Mouse (Mus musculus) embryonic facial prominence, embryonic 11.5 days (tissue): Measurements from ENCODE around the gene Uqcc2. TPM values are rescaled to one million over a fixed set of nuclear protein-coding genes. Genes with fewer than 3 reads are reported as not detected.

Source experiments
- ATAC-seq: fragments of 200-750 bp; cut with Nextera tagmentation; replicated peaks from 2 replicates; pipeline ENCODE4 v1.8.0; 2017; ENCODE audit warnings: low read depth; ENCODE audit not compliant: insufficient number of reproducible peaks, low FRiP score, low TSS enrichment
- DNase-seq: peaks from one replicate; pipeline ENCODE4 v3.0.0-alpha.2; 2015; ENCODE audit warnings: low spot score
- H3K27ac ChIP-seq: fragments of 300-500 bp; sonication (generic); replicated peaks from 2 replicates; pipeline ENCODE4 v1.5.1; 2014; ENCODE audit warnings: mild to moderate bottlenecking, low read depth, low read length, control low read depth
- H3K27me3 ChIP-seq: fragments of 300-500 bp; sonication (generic); 2 replicates; pipeline ENCODE4 v1.6.1; 2014; ENCODE audit warnings: mild to moderate bottlenecking, low read length, moderate library complexity, mixed read lengths; ENCODE audit not compliant: control insufficient read depth, insufficient read depth
- H3K36me3 ChIP-seq: fragments of 300-500 bp; sonication (generic); replicated peaks from 2 replicates; pipeline ENCODE4 v1.6.1; 2014; ENCODE audit warnings: low read depth, mild to moderate bottlenecking, low read length, moderate library complexity, mixed read lengths; ENCODE audit not compliant: control insufficient read depth, insufficient read depth
- H3K4me1 ChIP-seq: fragments of 300-500 bp; sonication (generic); 2 replicates; pipeline ENCODE4 v1.6.1; 2014; ENCODE audit warnings: low read length, mixed read lengths; ENCODE audit not compliant: control insufficient read depth, insufficient read depth
- H3K4me2 ChIP-seq: fragments of 300-500 bp; sonication (generic); 2 replicates; pipeline ENCODE4 v1.6.1; 2014; ENCODE audit warnings: low read depth, mild to moderate bottlenecking, control low read depth, low read length, moderate library complexity
- H3K4me3 ChIP-seq: fragments of 300-500 bp; sonication (generic); 2 replicates; pipeline ENCODE4 v1.5.1; 2014; ENCODE audit warnings: low read depth, low read length, control low read depth
- H3K9ac ChIP-seq: fragments of 300-500 bp; sonication (generic); replicated peaks from 2 replicates; pipeline ENCODE4 v1.6.1; 2014; ENCODE audit warnings: mild to moderate bottlenecking, control low read depth, low read length
- H3K9me3 ChIP-seq: fragments of 300-500 bp; sonication (generic); replicated peaks from 2 replicates; pipeline ENCODE4 v1.6.1; 2016; ENCODE audit warnings: mild to moderate bottlenecking, low read length, inconsistent platforms, mixed read lengths; ENCODE audit not compliant: control insufficient read depth
- WGBS: fragments of 180-500 bp; shearing (Covaris S2); extraction: QIAGEN DNeasy Blood & Tissue Kit; methylation state at CpG from one replicate; pipeline ENCODE4 v1.1.7; 2014; 5-methylcytosine and 5-hydroxymethylcytosine counted together
- polyA plus RNA-seq: library from polyadenylated mRNA; unstranded; fragments of >200 nt; fragmentation: Nextera tagmentation; extraction: Ambion mirVana; gene quantifications from 2 replicates; pipeline ENCODE4 v1.2.1, GENCODE M21; 2014

Uqcc2 gene
- polyA plus RNA-seq, 1 experiment from 2014 or later: 339 TPM

DNA sequence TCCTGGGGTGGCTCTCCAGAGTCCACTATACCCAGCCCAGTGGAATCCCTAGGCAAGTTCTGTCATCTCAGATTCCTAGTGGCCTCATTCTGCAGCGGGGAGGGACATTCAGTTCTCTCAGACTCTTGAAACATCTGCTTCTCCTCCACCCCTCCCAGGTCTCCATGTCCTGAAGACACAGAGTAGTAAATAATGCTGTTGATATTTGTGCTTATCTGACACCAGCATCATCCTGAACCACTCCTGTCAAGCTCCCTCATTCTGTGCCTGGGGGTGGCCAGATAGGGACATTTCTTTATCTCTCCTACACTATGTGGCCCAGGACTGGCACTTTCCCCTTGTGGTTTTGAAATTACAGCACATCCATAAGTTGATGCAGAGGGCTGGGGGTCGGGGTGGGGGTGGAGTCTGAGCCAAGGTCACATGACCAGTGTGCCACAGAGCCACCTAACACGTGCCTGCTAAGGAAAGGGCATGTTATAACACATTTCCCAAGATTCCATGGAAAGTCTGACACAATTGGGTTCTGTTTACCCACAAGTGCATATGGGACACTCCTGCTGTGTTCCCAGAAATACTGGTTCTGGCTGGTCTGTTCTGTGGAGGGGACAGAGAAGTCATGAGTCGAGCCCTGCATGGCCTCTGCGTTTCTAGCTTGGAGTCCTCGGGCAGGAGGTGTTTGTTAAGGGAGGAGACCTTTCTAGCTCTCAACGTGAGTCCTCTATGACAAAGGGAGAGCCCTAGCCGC lies 19.4 kb upstream of the Uqcc2 start:
- no peaks in the 10 kb centered on the region for H3K36me3 ChIP-seq
- H3K4me3 ChIP-seq: no peak overlapping the region
- no peaks in the 10 kb centered on the region for H3K27me3 ChIP-seq
- no peak overlapping the region for H3K9ac ChIP-seq
- H3K4me2 ChIP-seq: no peak overlapping the region
- DNase-seq (no peak), ATAC-seq (no peak)
- no peak overlapping the region for H3K27ac ChIP-seq
- H3K9me3 ChIP-seq: no peaks in the 10 kb centered on the region
- no peaks in the 10 kb centered on the region; the same call in 1 of the 2 replicates for H3K4me1 ChIP-seq
- WGBS: 67% methylated on average over 8 of the region's 8 CpGs

DNA sequence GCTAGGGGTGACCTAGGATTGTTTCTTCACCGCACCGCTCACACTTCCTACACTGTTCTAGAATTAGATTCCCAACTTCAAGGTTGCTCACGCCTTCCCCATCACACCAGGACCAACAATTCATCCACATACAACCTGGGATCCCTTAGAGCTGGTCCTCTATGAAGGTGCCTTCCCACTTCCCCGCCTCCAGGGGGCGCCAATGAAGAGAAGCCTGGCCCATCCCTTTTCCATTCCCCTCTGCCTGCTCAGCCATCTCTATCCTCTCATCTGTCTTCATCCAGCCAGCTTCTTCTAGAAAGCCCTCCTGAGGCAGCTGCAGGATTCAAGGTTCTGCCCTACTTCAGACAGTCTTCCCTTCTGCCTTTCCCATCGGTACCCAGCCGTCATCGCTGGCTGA lies 17.7 kb upstream of the Uqcc2 start:
- 65% methylated on average over 8 of the region's 8 CpGs for WGBS
- Histone ChIP-seq H3K27ac (no peak overlapping the region), H3K4me2 (no peak overlapping the region), H3K36me3 (no peaks in the 10 kb centered on the region), H3K4me3 (no peak overlapping the region), H3K9me3 (no peaks in the 10 kb centered on the region), H3K4me1 (no peaks in the 10 kb centered on the region; the same call in 1 of the 2 replicates), H3K9ac (no peak overlapping the region), H3K27me3 (no peaks in the 10 kb centered on the region)
- no peak for DNase-seq
- ATAC-seq: no peak

DNA sequence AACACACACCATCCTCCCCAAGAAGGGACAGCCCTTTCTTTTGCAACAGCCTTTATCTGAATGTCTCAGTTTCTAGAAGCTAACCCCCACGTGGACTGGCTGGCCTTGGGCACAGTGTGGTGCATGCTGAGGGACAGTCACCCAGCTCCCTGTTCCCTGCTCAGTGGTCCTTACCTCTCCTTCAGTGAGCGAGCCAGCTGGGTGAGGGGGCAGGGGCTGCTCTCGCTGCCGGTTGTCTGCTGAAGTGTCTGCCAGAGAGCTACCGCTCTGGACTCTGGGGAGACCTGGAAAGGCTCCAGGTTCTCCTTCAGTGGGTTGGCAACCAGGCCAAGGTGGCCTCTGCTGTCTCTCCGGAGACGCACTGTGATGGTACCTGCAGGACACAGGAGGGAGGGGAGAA lies 17.2 kb upstream of the Uqcc2 start:
- Histone ChIP-seq H3K9ac (no peak overlapping the region), H3K27ac (no peak overlapping the region), H3K4me1 (no peaks in the 10 kb centered on the region; the same call in 1 of the 2 replicates), H3K36me3 (no peaks in the 10 kb centered on the region), H3K4me2 (no peak overlapping the region), H3K4me3 (no peak overlapping the region), H3K27me3 (no peaks in the 10 kb centered on the region), H3K9me3 (no peaks in the 10 kb centered on the region)
- ATAC-seq: no peak
- DNase-seq: no peak
- WGBS: 69% methylated on average over 7 of the region's 7 CpGs

DNA sequence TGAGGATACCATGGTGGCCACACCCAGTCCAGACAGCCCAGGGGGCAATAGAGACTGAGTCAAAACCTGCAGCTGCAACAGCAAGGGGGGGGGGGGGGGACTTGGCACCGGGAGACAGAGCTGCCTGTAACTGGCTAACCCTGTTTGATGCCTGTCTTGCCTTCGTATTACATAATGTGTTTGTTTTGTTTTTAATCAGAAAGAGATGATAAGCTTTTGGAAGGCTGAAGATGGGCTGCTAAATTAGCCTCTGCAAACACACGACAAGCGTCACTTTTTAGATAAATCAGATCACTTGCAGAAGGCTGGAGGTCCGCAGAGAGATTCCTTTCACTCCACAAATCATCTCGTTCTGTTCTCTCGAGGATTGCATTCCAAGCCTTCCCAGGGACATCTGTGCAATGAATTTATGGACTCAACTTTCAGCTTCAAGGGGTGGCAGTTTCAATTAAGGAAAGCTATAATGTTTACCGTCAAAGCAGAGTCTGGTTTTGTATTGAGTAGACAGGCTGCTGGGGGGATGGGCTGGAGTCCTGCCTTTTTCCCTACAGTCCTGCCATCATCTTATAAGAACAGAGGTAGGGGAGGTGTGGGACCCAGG lies 12.7 kb upstream of the Uqcc2 start:
- no peak for ATAC-seq
- 29% methylated on average over 8 of the region's 8 CpGs for whole genome bisulfite sequencing
- no peaks in the 10 kb centered on the region; the same call in 1 of the 2 replicates for H3K4me1 ChIP-seq
- no peaks in the 10 kb centered on the region for H3K36me3 ChIP-seq
- peak; percentile 37 for DNase-seq
- no peak overlapping the region for H3K27ac ChIP-seq
- no peak overlapping the region for H3K4me3 ChIP-seq
- H3K9ac ChIP-seq: no peak overlapping the region
- no peak overlapping the region for H3K4me2 ChIP-seq
- H3K9me3 ChIP-seq: no peaks in the 10 kb centered on the region
- no peaks in the 10 kb centered on the region for H3K27me3 ChIP-seq

DNA sequence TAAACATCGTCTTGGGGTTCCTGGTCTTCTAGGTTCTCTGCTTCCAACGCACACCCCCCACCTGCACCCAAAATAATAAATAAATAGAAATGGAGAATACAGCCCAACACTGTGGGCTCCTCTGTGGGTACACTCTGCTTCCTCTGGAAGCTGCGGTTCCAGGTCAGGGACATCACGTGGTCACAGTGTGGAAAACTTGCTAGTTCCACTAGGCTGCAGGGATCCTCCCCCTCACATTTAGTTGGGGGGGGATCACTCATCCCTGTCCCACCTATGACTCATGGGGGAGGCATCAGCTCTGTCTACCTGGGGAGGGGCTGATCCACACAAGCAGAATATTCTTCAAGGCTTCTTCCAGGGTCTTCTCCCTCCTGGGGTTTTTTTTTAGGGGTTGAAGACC lies 10.4 kb upstream of the Uqcc2 start:
- WGBS: 73% methylated on average over 4 of the region's 4 CpGs
- no peaks in the 10 kb centered on the region for H3K36me3 ChIP-seq
- H3K4me3 ChIP-seq: no peak overlapping the region
- no peak overlapping the region for H3K4me2 ChIP-seq
- no peaks in the 10 kb centered on the region for H3K27me3 ChIP-seq
- DNase-seq: no peak
- H3K9me3 ChIP-seq: no peaks in the 10 kb centered on the region
- no peak for ATAC-seq
- H3K4me1 ChIP-seq: no peaks in the 10 kb centered on the region; the same call in 1 of the 2 replicates
- no peak overlapping the region for H3K27ac ChIP-seq
- no peak overlapping the region for H3K9ac ChIP-seq

DNA sequence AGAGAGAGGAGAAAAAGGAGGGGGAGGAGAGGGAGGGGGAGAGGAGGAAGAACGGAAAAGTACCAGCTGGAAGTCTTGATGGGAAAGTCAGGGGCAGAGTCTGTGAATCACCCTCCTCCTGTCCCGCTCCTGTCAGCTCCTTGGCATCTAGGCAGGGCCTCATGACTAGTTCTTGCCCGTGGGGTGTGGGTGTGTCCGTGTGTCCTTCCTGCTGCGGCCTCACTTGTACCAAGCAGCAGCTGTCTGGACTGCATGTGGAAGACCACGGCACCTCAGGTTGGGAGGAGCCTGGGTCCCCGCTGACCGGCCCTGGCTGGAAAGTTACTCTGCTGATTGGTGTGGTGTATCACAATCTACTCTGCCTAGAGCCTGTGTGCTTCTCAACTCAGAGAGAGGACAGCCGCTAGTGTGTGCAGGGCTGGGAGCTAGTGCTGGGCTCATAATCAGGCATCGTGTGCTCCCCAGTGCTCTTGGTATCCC lies 8.3 kb upstream of the Uqcc2 start:
- WGBS: 51% methylated on average over 10 of the region's 10 CpGs
- H3K4me2 ChIP-seq: no peak overlapping the region
- H3K9ac ChIP-seq: 0 out of 2 replicates have a peak overlapping the region, but pooled peaks have one; percentile 13
- ATAC-seq (no peak), DNase-seq (no peak)
- no peaks in the 10 kb centered on the region for H3K9me3 ChIP-seq
- no peaks in the 10 kb centered on the region; the same call in 1 of the 2 replicates for H3K4me1 ChIP-seq
- H3K4me3 ChIP-seq: no peak overlapping the region
- no peak overlapping the region for H3K27ac ChIP-seq
- no peaks in the 10 kb centered on the region for H3K36me3 ChIP-seq
- H3K27me3 ChIP-seq: no peaks in the 10 kb centered on the region

DNA sequence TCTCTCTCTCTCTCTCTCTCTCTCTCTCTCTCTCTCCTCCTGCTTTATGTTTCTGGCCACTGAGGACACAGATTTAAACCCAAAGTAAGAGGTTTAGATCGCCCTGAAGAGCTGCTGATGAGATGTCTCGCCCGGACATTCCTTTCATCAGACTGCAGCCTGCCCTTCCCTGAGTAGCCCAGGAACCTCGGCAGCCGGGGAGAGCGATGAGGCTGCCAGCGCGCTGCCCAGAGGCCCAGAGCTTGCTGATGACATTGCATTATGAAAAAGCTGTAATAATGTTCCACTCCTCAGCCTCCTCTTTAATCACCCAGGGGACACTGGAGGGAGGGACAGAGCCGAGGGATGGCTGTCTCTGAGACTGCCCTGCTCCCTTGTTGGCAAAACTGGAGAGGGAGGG lies 6.5 kb upstream of the Uqcc2 start:
- no peaks in the 10 kb centered on the region for H3K36me3 ChIP-seq
- H3K4me2 ChIP-seq: no peak overlapping the region
- no peak overlapping the region for H3K9ac ChIP-seq
- DNase-seq (no peak), ATAC-seq (no peak)
- no peaks in the 10 kb centered on the region for H3K9me3 ChIP-seq
- no peak overlapping the region for H3K4me3 ChIP-seq
- H3K27ac ChIP-seq: no peak overlapping the region
- H3K27me3 ChIP-seq: no peaks in the 10 kb centered on the region
- H3K4me1 ChIP-seq: no peaks in the 10 kb centered on the region; the same call in 1 of the 2 replicates
- WGBS: 57% methylated on average over 9 of the region's 9 CpGs

DNA sequence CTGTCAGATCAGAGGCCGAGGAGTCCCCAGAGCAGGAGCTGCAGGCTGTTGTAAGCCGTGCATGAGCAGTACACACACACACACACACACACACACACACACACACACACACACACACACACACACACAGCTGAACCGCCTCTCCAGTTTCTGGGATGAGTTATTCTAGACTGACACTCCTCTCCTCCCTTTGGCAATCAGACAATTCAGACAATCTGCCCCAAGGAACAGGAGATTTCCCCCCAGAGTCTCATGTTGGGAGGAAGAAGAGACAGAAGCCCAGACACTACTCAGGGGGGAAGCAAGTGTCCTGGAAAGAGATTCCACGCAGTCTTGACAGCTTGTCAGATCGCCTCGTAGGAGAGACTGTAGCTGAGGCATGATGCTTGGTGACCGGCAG lies 5.6 kb upstream of the Uqcc2 start:
- H3K4me1 ChIP-seq: no peaks in the 10 kb centered on the region; the same call in 1 of the 2 replicates
- no peak overlapping the region for H3K27ac ChIP-seq
- 53% methylated on average over 7 of the region's 7 CpGs for WGBS

More for the DNA sequence above, 5.6 kb upstream of the Uqcc2 start:
- H3K27me3 ChIP-seq: no peaks in the 10 kb centered on the region
- H3K9ac ChIP-seq: no peak overlapping the region
- no peak overlapping the region for H3K4me3 ChIP-seq
- no peaks in the 10 kb centered on the region for H3K9me3 ChIP-seq
- H3K4me2 ChIP-seq: no peak overlapping the region
- no peaks in the 10 kb centered on the region for H3K36me3 ChIP-seq
- ATAC-seq: no peak
- DNase-seq: no peak
